Mouse (Mus musculus) left cerebral cortex, adult 8-10 months (tissue): ENCODE measurements around the gene Cnot11. TPM values are rescaled to one million over a fixed set of nuclear protein-coding genes. Genes with fewer than 3 reads are reported as not detected.

Experiments used
- DNase-seq, 2 experiments: peaks; one replicate each; pipeline ENCODE4 v3.0.0; 2022; ENCODE audit warnings: low spot score in 2 of 2
- total RNA-seq, 4 experiments: library from RNA; stranded (reverse); gene quantifications; 2 replicates each; pipeline ENCODE4 v1.2.4; 2022

The Cnot11 gene
- total RNA-seq, 4 experiments from 2014 or later, result 23.5 to 28.0 (median 25.1) TPM

DNA sequence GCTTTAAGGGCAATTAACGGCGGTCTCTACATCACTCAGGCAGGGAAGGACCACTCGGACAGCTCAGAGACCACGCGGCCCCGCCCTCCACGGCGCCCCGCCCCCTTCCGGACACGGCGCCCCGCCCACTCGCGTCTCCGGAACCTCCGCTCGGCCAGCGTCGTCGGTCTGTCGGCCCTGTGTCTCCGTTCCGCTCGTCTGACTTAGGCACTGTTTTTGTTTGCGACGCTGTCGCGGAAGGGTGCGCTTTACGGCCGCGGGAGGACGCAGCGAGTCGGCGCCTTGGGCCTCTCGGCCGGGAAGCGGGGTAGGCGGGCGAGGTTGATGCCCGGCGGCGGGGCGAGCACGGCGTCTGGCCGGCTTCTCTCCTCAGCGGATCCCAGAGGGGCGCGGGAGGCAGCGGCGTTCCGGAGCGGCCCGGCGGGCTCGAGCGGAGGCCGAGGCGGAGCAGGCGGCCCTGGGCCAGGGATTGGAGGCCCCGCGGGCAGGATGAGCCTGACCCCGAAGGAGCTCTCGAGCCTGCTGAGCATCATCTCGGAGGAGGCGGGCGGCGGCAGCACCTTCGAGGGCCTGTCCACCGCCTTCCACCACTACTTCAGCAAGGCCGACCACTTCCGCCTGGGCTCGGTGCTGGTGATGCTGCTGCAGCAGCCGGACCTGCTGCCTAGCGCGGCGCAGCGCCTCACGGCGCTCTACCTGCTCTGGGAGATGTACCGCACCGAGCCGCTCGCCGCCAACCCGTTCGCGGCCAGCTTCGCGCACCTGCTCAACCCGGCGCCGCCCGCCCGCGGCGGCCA is 921 bp downstream of the Cnot11 start:
- DNase-seq, result peak; percentile 98 to 99

- no peak for DNase-seq
Observed at GRCm38 (mm10) chr1:39536701-39537100, 1.9 kb downstream of the Cnot11 start.

DNA sequence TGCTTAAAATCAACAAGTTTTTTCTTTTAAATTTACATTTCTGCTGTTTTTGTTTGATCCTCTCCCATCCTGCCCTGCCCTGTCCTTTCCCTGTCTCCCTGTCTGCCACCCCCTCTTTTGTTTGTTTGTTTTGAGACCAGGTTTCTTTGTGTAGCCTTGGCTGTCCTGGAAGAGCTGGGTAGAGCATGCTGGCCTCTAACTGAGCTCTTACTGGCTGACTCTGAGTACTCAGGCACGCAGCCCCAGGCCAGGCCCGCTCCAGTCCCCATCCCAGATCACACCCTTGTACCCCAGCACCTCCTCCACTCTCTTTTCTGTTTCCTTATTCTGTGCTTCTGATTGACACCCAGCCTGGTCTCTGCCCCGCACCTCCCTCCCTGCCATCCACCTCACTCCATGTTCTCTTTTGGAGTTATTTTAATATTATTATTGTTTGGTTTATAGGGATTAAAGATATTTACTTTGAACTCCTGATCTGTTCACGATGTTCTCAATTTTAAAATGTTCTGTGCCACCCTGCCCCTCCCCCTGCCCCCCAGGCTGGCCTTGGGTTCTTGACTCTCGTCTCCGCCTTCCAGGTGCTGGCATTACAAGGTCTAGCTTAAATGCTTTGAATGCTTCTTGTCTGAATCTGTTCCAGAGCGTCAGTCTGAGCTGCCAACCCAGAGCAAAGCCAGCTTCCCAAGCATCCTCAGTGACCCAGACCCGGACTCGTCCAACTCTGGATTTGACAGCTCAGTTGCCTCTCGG is 3.0 kb downstream of the Cnot11 start:
- DNase-seq, result no peak

- DNase-seq, result no peak
Observed at GRCm38 (mm10) chr1:39540592-39540991, 5.8 kb downstream of the Cnot11 start.

DNA sequence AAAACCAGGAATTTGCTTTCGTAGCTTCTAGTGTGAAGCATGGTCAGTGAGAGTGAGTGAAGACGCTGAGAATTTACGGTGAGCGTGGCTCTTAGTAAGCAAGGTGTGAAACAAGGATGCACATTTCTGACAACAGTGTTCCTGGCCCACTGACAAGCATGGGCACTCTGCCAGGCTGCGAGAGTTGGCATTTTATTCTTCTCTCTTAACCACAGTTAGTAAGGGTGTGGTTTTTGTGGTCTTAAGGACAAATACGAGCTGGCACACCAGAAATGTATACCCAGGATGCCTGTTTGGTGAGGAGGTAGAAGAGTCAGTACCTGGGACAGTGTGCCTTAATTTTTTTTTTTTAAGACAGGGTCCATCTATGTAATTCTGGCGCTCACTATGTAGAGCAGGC is 10.8 kb downstream of the Cnot11 start:
- no peak for DNase-seq

DNA sequence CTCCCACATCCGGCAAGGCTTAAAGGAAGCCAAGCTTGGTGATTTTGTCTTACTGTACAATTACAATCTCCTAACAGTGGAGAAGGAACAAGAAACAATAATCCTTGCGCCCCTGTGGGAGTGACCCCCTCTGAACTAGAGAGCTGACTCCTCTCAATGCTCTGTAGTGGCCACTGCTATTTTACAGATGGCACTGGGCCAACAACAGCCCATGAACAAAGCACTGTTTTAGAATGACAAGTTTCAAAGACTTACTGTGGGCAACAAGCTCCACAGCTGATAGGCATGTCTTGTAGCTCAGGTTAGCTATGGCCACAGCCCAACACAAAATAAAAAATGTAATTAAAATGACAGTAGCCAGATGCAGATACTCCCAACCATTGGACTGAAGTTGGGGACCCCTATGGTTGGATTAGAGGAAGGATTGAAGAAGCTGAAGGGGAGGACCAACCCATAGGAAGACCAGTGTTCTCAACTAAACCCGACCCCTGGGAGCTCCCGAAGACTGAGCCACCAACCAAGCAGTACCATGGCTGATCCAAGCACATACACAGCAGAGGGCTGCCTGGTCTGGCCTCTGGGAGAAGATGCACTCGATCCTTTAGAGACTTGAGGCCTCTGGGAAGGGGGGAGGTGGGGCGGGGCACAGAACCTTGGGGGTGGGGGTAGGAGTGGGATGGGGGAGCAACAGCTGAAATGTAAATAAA is 11.5 kb downstream of the Cnot11 start:
- DNase-seq, result no peak

DNA sequence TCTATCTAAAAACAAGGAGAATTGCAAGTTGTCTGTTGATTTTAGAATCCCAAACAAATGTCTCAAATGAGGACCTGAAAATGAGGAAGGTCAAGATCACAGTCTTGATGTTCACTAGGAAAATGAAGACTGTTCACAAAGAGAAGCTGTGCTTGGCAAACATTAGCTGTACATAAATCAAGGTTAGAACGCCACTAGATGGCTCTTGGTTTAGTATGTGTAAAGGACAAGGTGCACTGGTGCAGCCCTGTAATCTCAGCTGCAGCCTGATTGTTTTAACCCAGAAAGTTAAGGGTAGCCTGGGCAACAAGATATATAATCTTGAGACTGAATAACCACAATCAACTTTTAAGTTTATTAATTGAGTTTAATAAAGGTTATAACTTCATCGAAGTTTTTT is 12.4 kb downstream of the Cnot11 start:
- DNase-seq, result no peak

DNA sequence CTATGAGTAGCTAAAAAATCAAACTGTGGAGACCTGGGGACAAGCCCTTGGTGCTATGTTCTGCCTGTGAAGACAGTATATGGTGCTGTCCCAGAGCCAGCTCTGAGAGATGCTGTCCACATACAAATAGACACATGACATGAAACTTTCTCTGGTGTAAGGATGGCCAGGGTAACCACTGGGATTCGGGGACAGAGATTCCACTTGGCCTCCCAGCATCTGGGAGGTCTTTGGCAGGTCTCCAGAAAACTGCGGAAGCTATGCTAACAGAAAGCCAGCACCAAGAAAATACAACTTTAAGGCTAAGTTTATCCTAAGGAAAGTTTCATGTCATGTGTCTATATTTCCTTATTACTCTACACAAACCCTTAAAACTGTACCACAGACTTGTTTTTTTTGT is 15.0 kb downstream of the Cnot11 start:
- no peak for DNase-seq

GRCm38 (mm10) chr1:39555556-39556415 is 21.0 kb downstream of the Cnot11 start:
- peak in 1 of 2 experiments; percentile 94 for DNase-seq

- no peak for DNase-seq
Observed at GRCm38 (mm10) chr1:39559009-39559408, 24.2 kb downstream of the Cnot11 start.

DNA sequence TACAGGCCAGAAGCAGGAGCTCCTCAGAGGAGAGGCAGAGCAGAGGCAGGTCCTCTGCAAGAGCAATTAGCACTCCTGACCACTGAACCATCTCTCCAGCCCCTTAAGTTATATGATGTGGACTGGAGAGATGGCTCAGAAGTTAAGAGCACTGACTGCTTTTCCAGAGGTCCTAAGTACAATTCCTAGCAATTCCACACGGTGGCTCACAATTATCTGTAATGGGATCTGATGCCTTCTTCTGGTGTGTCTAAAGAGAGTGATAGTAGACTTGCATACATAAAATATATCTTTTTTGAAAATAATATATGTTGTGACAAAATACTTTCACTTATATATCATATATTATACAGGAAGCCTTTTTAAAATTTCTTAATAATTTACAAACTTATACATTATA is 27.1 kb downstream of the Cnot11 start:
- DNase-seq, result no peak

DNA sequence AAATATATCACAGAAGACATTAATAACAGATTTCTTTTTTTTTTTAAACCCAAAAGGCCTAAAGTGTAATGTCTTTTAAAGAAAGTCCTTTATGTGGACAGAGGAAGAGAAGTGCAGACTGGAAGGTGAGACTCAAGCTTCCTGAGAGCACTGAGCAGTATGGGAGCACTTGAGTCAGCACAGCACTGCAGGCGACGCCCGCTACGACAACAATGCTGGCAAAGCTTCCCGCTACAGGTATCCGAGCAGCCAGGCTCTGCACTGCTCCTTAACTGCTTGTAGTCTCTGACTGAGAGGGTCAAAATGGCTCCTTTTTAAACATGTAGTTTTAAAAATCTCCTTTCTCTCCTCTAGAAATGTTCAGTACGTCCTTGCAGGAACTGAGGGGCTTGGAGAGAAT is 28.4 kb downstream of the Cnot11 start:
- DNase-seq, result no peak

DNA sequence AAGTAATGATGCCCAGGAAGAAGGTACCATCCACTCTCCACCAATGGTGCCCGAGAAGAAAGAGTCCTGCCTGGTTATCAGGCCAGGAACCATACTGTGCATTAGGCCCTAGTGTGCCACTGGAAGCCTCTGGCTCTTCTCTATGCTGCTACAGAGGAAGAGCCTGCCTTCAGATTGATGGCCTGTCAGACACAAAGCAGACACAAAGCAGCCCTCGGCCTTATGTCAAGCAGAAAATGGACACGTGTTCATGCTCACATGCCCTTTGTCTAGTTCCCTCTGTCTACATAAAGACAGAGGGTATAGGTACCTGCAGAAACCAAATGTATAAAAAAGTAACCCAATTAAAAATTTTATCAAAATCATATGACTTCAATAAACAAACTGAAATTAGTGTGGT is 29.8 kb downstream of the Cnot11 start:
- DNase-seq, result no peak

DNA sequence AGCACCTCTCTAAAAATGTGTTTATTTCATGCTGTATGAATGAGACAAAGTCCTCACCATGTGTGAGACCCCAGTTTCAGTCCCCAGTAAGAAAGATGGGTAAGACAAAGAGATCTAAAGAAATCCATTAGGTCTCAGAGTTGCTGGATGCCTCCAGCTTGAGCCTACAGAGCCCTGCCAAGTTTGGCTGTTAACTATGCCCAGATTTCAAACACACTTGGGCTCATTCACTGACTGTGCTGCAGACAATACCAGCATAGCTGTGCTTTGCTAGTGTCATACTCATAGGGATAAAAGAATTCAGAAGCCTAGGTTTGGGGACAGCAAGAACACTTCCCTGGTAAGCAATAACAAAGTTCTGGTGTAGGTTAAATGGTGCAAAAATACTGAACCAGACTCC is 33.3 kb downstream of the Cnot11 start:
- no peak for DNase-seq

GRCm38 (mm10) chr1:39571653-39572052 is 36.9 kb downstream of the Cnot11 start:
- no peak for DNase-seq

DNA sequence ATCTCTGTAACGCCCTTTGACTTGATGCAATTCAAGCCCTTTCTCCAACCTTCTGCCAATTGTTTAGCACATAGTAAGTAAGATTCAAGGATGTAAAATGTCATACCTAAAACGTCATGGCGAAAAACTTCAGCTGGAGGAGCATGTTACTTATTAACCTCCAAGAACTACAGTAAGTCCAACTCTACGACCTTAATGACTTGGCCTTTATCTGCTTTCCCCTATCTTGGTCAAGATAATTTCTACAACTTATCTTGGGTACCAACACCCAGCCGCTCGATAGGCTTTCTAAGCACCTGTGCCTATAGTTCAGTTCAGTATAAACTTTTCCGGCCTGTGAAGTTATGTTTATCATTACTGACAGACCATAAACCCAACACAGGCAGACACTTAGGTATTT is 39.1 kb downstream of the Cnot11 start:
- DNase-seq, result no peak

GRCm38 (mm10) chr1:39575778-39576375 is 41.1 kb downstream of the Cnot11 start:
- DNase-seq, result no peak

GRCm38 (mm10) chr1:39576431-39577243 is 41.8 kb downstream of the Cnot11 start:
- peak; percentile 60 to 70 for DNase-seq

- peak; percentile 88 to 95 for DNase-seq
Observed at GRCm38 (mm10) chr1:39577253-39577705, 42.5 kb downstream of the Cnot11 start, which contains the start of gene Rnf149. Rnf149 (minus strand) TSS chr1:39577405.

DNA sequence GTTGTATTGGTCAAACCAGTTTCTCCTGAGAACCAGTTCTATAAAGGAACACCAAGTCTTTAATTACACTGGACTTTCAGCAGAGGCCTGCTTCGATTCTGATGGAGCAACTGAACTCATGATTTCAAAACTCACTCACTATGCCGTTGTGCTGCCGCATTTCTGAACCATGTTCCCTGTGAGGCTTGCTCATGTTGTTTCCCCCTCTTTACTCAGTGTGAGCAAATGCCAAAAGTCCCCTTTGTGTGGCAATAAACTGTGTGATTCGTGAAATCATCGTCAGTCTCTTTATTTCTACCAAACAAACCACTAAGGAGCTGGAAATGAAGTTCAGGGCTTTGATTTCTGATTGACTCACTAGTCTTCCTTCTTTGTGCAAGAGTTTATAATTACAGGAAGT is 43.7 kb downstream of the Cnot11 start:
- no peak for DNase-seq
